Mouse (Mus musculus): ENCODE results near the gene Lrmp.

DNA sequence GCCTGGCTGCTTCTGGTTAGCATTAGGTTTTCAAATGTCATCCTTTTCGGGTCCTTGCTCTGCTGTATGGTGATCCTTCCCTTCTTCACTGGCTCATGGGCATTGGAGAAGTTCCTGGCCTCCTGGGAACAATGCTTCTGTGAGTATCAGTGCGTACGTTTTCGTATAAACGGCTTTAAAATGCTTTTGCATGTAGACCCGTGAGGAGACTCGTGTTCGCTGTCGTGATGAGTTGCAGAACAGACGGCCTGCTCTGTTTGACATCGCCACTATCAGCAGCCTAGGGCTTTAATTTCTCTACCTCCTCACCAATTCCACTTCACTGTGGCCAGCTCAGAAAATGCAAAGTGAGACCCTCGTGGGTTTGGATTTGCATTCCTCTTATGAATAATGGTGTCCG is 23.8 kb downstream of the Lrmp start:
- no peak for TF ChIP-seq CTCF (IDR thresholded peaks at IDR 0.05; ENCODE audit: low read depth, low read length)
- TF ChIP-seq POLR2AphosphoS5 (IDR thresholded peaks at IDR 0.05; ENCODE audit: insufficient replicate concordance, low read depth, low read length) = no peak
- TF ChIP-seq GATA2 (IDR thresholded peaks at IDR 0.05; ENCODE audit: borderline replicate concordance, low read depth, low read length) = no peak
- TF ChIP-seq GATA1 (IDR thresholded peaks at IDR 0.05; ENCODE audit: borderline replicate concordance, low read length) = no peak
